Mouse (Mus musculus) neural tube, embryonic 10.5 days (tissue): ENCODE data around the gene Klf8.
"Not testable (repeated sequence)": the region's sequence is repeated elsewhere in the genome, so short reads cannot be mapped to it uniquely, and the experiment has no call there.

Source experiments
- DNase-seq: peaks from one replicate; pipeline ENCODE4 v3.0.0-alpha.2; 2017; ENCODE audit warnings: low spot score; ENCODE audit errors: extremely low spot score

Gene Klf8

GRCm38 (mm10) chrX:153237304-153237919 lies at the start of gene Klf8:
Gene Klf8 (plus strand): TSS chrX:153237466.
- no peak for DNase-seq

- peak; percentile 13 for DNase-seq
These were observed 38.1 kb upstream of the Klf8 start for GRCm38 (mm10) chrX:153199185-153199584.

- no peak for DNase-seq
These were observed 26.2 kb upstream of the Klf8 start for GRCm38 (mm10) chrX:153211101-153211500.

- no peak for DNase-seq
These were observed 6.0 kb upstream of the Klf8 start for GRCm38 (mm10) chrX:153231240-153231639.

GRCm38 (mm10) chrX:153233255-153233654 lies 4.0 kb upstream of the Klf8 start:
- no peak for DNase-seq

GRCm38 (mm10) chrX:153237920-153238504 lies 746 bp downstream of the Klf8 start:
- DNase-seq: peak; percentile 41

- DNase-seq: no peak
These were observed 17.0 kb downstream of the Klf8 start for GRCm38 (mm10) chrX:153254256-153254655.

- DNase-seq: no peak
These were observed 18.2 kb downstream of the Klf8 start for GRCm38 (mm10) chrX:153255504-153255903.

- no peak for DNase-seq
These were observed 44.9 kb downstream of the Klf8 start for GRCm38 (mm10) chrX:153282185-153282584.

GRCm38 (mm10) chrX:153311356-153311755 lies 74.1 kb downstream of the Klf8 start:
- no peak for DNase-seq

GRCm38 (mm10) chrX:153323105-153323504 lies 85.8 kb downstream of the Klf8 start:
- DNase-seq: no peak

- not testable (repeated sequence) for DNase-seq
These were observed 96.9 kb downstream of the Klf8 start for GRCm38 (mm10) chrX:153334140-153334539.

GRCm38 (mm10) chrX:153359331-153360215 lies 122.3 kb downstream of the Klf8 start:
- peak; percentile 45 for DNase-seq

GRCm38 (mm10) chrX:153360216-153360590 lies 122.9 kb downstream of the Klf8 start:
- DNase-seq: peak; percentile 43

GRCm38 (mm10) chrX:153360666-153361269 lies 123.5 kb downstream of the Klf8 start:
- DNase-seq: no peak

- no peak for DNase-seq
These were observed 129.5 kb downstream of the Klf8 start for GRCm38 (mm10) chrX:153366754-153367153.

GRCm38 (mm10) chrX:153369780-153370179 lies 132.5 kb downstream of the Klf8 start:
- no peak for DNase-seq

- DNase-seq: no peak
These were observed 137.8 kb downstream of the Klf8 start for GRCm38 (mm10) chrX:153375105-153375504.

- no peak for DNase-seq
These were observed 144.5 kb downstream of the Klf8 start for GRCm38 (mm10) chrX:153381753-153382152.

GRCm38 (mm10) chrX:153389291-153389690 lies 152.0 kb downstream of the Klf8 start:
- DNase-seq: no peak

- DNase-seq: no peak
These were observed 179.8 kb downstream of the Klf8 start for GRCm38 (mm10) chrX:153417067-153417466.
